Mouse (Mus musculus) bone marrow, adult 2 months (tissue): Measurements from ENCODE around the gene Pfdn4.

Experiments used
- CTCF ChIP-seq: fragments of 200-500 bp; IDR thresholded peaks from 2 replicates; pipeline ENCODE4 v1.5.1; 2011; ENCODE audit warnings: low read length, control low read depth; ENCODE audit not compliant: control insufficient read depth, insufficient read depth
- POLR2A ChIP-seq: fragments of 200-500 bp; IDR thresholded peaks from 2 replicates; pipeline ENCODE4 v1.6.1; 2011; ENCODE audit warnings: low read depth, mild to moderate bottlenecking, control low read depth, low read length, borderline replicate concordance; ENCODE audit not compliant: control insufficient read depth

- TF ChIP-seq CTCF (no peak), POLR2A (no peak)
These were observed 22.1 kb upstream of the Pfdn4 start for GRCm38 (mm10) chr2:170474125-170474524.
